Mouse (Mus musculus) lung, postnatal 25 days (tissue): Measurements from ENCODE around the gene Rrp1b.
A peak's percentile ranks its signal among the peaks of the same experiment; 100 is the strongest.
"Not testable (repeated sequence)": the region's sequence is repeated elsewhere in the genome, so short reads cannot be mapped to it uniquely, and the experiment has no call there.

Experiments used
- DNase-seq: peaks from one replicate; pipeline ENCODE4 v3.0.0; 2022; ENCODE audit warnings: low spot score

The Rrp1b gene

DNA sequence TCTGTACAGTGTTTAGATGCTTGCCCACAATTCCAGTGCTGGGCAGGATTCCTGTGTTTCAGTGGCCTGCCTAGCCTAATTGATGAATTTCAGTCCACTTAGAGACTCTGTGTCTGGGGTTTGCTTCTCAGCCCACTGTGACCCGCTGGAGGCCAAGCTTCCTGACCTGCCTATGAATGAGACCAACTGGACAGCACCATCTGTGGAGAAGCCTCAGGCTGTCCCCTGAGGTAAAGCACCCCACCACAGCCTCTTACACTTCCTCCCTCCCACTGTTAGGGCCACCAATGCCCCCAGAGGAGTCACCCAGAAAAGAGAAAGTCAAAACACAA is 55.1 kb downstream of the Rrp1b start:
- no peak for DNase-seq

GRCm38 (mm10) chr17:32091364-32092240 is 55.7 kb downstream of the Rrp1b start:
- peak; percentile 86 for DNase-seq

- DNase-seq, result no peak
Observed at GRCm38 (mm10) chr17:32092241-32092619, 56.3 kb downstream of the Rrp1b start.

DNA sequence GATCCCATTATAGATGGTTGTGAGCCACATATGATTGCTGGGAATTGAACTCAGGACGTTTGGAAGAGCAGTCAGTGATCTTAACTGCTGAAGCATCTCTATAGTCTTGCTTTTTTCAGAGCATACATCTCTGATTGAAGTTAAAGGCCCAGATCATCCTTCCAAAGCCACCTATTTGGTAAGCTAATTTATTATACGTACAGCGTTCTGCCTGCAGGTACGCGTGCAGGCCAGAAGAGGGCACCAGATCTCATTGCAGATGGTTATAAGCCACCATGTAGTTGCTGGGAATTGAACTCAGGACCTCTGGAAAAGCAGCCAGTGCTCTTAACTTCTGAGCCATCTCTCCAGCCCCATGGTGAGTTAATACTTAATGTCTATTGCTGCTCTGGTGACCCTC is 57.0 kb downstream of the Rrp1b start:
- DNase-seq, result no peak

DNA sequence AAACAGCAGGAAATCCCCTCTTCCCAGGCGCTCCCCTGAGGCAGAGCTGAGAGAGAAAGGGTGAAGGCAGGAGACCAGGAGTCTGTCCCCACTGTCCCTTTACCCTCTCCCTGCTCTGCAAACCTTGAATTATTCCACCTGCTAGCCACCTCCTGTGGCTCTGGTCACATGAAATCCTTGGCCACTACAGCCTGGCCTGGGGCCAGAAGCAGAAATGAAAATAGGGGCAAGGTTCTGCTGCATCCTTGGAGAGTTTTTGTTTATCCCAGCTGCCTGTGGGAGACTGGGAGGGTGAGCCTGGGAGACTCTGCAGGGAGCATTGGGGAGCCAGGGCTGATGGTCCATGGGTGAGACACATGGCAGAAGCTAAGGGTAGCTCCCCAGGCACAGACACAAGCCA is 61.8 kb downstream of the Rrp1b start:
- DNase-seq, result no peak

- not testable (repeated sequence) for DNase-seq
Observed at GRCm38 (mm10) chr17:32098905-32099304, 63.0 kb downstream of the Rrp1b start.

- DNase-seq, result no peak
Observed at GRCm38 (mm10) chr17:32099574-32099942, 63.7 kb downstream of the Rrp1b start.

DNA sequence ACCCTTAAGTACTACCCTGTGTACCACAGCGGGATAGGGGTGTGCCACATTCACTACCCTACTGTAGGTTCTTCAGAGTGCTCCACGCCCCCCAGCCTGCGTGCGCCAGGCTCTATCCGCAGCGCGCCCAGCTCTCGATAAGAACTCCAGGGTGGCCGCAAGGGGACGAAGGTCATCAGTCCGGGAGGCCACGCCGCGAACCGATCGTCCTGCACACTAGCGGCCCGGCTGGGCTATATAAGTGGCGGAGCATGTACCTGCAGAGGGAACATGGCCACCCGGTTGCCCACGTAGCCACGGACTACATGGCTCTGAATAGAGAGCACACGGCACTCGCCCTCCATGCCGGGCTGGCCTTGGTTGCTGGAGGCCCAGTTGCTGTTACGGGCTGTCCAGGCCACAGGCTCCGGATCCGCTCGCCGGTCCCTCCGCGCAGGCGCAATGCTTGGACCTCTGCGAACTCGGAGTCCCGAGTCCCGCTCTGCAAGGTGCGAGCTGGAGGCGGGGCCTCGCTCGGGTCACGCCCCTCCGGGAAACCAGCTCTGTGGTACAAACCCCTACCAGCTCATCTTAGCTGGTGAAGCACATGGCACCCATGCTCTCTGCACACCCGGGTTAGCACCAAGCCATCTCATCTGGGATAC is 64.2 kb downstream of the Rrp1b start:
- DNase-seq, result peak; percentile 59

GRCm38 (mm10) chr17:32103054-32103453 is 67.2 kb downstream of the Rrp1b start:
- DNase-seq, result no peak

DNA sequence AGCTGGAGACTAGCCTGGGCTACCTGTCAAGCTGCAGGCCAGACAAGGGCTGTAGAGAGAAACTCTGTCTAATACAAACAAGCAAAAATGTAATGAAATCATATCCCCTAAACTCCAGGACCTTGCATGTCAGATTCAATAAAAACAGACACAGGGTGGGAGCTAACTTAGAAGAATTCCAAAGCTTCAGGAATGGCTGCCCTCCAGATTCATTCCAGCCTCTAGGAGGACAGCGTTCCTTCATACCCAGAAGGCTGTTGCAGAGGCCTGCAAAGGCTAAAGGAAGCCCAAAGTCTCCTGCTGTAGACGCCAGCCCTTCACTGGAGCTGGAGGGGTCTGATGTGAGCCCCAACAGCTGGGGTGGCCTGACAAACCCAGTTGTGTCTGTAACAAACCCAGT is 70.5 kb downstream of the Rrp1b start:
- DNase-seq, result no peak

GRCm38 (mm10) chr17:32107877-32108276 is 72.0 kb downstream of the Rrp1b start:
- DNase-seq, result no peak

DNA sequence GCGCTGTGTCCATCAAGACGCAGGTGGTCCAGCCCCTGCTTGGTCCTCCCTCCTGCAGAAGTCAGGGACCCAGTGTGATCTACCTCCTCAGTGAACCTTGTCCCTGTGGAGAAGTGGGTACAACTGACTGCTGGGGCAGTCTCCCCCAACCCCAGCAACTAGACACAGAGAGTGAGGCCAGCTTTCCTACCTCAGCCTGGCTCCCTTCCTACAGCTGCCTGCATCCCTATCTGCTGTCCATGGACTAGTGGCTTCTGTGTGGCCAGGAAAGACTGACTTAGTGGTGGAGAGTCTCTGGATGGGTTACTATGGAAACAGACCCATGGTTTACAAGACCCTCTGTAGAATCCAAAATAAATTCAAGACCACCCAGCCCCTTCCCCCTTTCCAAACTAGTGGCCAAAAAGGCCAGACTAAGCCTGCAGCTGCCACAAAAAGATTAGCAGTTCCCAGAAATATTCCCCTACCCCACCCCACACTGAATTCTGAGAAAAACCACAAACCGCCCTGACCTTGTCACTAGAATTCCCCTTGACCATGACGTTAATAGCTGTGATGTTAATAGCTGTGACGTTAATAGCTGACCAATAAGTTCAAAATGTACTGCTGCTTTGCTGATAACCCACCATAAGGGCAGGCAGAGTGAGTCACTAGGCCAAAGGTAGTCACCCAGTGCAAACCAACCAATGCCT is 72.6 kb downstream of the Rrp1b start:
- not testable (repeated sequence) for DNase-seq

DNA sequence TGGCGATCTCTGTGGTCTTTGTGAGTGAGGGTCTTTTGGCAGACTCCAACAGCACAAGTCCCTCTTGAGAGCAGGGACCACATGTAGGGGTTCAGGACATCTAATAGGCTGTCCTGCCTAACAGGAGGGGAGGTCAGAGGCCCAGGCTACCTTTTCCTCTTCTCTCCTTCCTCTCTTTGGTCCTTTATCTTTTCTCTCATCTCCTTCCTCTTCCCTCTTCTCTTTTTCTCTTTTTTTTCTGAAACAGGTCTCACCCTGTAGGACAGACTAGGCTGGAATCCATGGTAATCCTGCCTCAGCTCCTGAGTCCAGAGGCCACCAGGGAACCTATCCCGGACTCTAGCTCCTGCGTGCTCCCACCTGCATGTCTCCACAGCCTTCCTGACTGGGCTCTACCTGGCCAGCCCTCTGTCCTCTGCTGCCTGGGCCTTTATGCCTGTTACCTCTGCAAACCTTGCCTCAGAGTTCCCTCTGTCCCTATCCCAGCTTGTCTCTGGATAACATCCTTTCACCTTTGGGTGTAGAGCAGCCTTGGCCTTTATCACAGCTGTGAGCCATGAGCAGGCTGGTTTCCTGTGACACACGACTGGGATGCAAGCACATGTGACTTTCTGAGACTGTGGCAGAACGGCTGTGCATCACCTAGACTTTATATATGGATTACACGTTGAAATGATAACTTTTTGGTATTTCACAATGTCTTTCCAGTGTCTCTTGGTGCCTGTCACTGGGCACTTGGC is 73.5 kb downstream of the Rrp1b start:
- DNase-seq, result no peak

GRCm38 (mm10) chr17:32110424-32110823 is 74.5 kb downstream of the Rrp1b start:
- DNase-seq, result peak; percentile 26

GRCm38 (mm10) chr17:32110980-32111780 is 75.3 kb downstream of the Rrp1b start:
- DNase-seq, result no peak
